Comparison of ENCODE assay signal across 18 mouse cellular contexts in genomic region chr4:139822214-139823137, GRCm38 (mm10). TPM values are rescaled to one million over a fixed set of nuclear protein-coding genes. Genes with fewer than 3 reads are reported as not detected.
DNase-seq lines count a peak whose midpoint lies in the region; ATAC-seq and TF ChIP-seq lines count a peak whose summit lies in the region.
"Had no signal": no experiment of that assay in that cellular context is flagged by ENCODE, and none has a peak within 500 bp of the region (broad histone marks: within the 10 kb centered on the region; RNA-seq: fewer than 3 reads in every experiment).

No protein-coding gene starts in this region.

- H3K4me3 ChIP-seq in gastrocnemius, adult 2 months: peak overlapping the region; percentile 69
- peak overlapping the region; percentile 31; the same call in 1 of the 2 replicates for H3K4me3 ChIP-seq in embryonic facial prominence, embryonic 12.5 days
- H3K4me3 ChIP-seq in limb, embryonic 12.5 days (replicated peaks): peak overlapping the region; percentile 30; the same call in 1 of the 2 replicates
- H3K4me3 ChIP-seq in myocyte: no peak overlapping the region
- H3K4me3 ChIP-seq in kidney, embryonic 14.5 days (ENCODE audit: low read length): no peak overlapping the region

- peak overlapping the region; percentile 48 for H3K4me2 ChIP-seq in embryonic facial prominence, embryonic 12.5 days (replicated peaks)
- H3K4me2 ChIP-seq in limb, embryonic 12.5 days: 0 out of 2 replicates have a peak overlapping the region, but pooled peaks have one; percentile 48
- H3K4me2 ChIP-seq in myocyte (ENCODE audit: low read depth): peak overlapping the region; percentile 52
- H3K4me2 ChIP-seq in kidney, embryonic 14.5 days (replicated peaks; ENCODE audit: low read depth, low read length): no peak overlapping the region

- H3ac ChIP-seq in myocyte (ENCODE audit: control insufficient read depth, insufficient read length): no peak overlapping the region

- no peaks in the 10 kb centered on the region for H3K79me2 ChIP-seq in myocyte (ENCODE audit: control insufficient read depth, insufficient read depth)

- H3K4me1 ChIP-seq in embryonic facial prominence, embryonic 12.5 days: peaks cover 39% of the 10 kb centered on the region
- peaks cover 58% of the 10 kb centered on the region for H3K4me1 ChIP-seq in limb, embryonic 12.5 days (replicated peaks)
- H3K4me1 ChIP-seq in kidney, embryonic 14.5 days (ENCODE audit: control insufficient read depth, insufficient read depth, low read length): 0 out of 2 replicates have a peak, but pooled peaks cover 3% of the 10 kb centered on the region

- ATAC-seq in embryonic facial prominence, embryonic 12.5 days (ENCODE audit: insufficient number of reproducible peaks, insufficient read depth, low FRiP score, low TSS enrichment): no peak
- no peak for ATAC-seq in limb, embryonic 12.5 days (ENCODE audit: insufficient number of reproducible peaks, insufficient read depth, low FRiP score, low TSS enrichment, low read depth)
- no peak for ATAC-seq in kidney, embryonic 14.5 days (ENCODE audit: low FRiP score, low TSS enrichment)

- H3K27me3 ChIP-seq in embryonic facial prominence, embryonic 12.5 days: peaks cover 98% of the 10 kb centered on the region
- peaks cover 100% of the 10 kb centered on the region for H3K27me3 ChIP-seq in limb, embryonic 12.5 days
- H3K27me3 ChIP-seq in myocyte (ENCODE audit: control insufficient read depth, insufficient read depth, insufficient read length): peaks cover 41% of the 10 kb centered on the region
- H3K27me3 ChIP-seq in kidney, embryonic 14.5 days (ENCODE audit: control insufficient read depth, insufficient read depth, low read length): peaks cover 95% of the 10 kb centered on the region

- intact Hi-C loops in gastrocnemius, adult 2 months (cut with DNase I): no loop called here

- TF ChIP-seq CTCF in gastrocnemius, adult 2 months (IDR thresholded peaks at IDR 0.05): no peak

- peak overlapping the region; percentile 45; the same call in 1 of the 2 replicates for H3K9ac ChIP-seq in embryonic facial prominence, embryonic 12.5 days
- no peak overlapping the region for H3K9ac ChIP-seq in limb, embryonic 12.5 days (replicated peaks)
- H3K9ac ChIP-seq in kidney, embryonic 14.5 days (ENCODE audit: low read depth, low read length): no peak overlapping the region
- H3K9ac ChIP-seq: liver, embryonic 14.5 days had no signal

- H3K27ac ChIP-seq in gastrocnemius, adult 2 months: peak overlapping the region; percentile 40
- peak overlapping the region; percentile 57; the same call in 1 of the 2 replicates for H3K27ac ChIP-seq in embryonic facial prominence, embryonic 12.5 days
- no peak overlapping the region for H3K27ac ChIP-seq in limb, embryonic 12.5 days
- H3K27ac ChIP-seq in kidney, embryonic 14.5 days (ENCODE audit: low read depth, low read length): no peak overlapping the region
- H3K27ac ChIP-seq: kidney, postnatal 0 days; liver, embryonic 14.5 days had no signal

- DNase-seq in gastrocnemius, adult 2 months: no peak
- no peak for DNase-seq in gastrocnemius, postnatal 10 days
- DNase-seq in spleen, adult 18-20 months: no peak
- DNase-seq in urinary bladder, postnatal 25 days (ENCODE audit: low spot score): no peak
- DNase-seq: B cell, adult 2 months; heart, adult 18-20 months; heart, postnatal 36 days; lung, postnatal 36 days; right cerebral cortex, postnatal 25 days had no signal

- H3K9me3 ChIP-seq in embryonic facial prominence, embryonic 12.5 days: no peaks in the 10 kb centered on the region
- no peaks in the 10 kb centered on the region for H3K9me3 ChIP-seq in limb, embryonic 12.5 days
- no peaks in the 10 kb centered on the region for H3K9me3 ChIP-seq in kidney, embryonic 14.5 days (ENCODE audit: control insufficient read depth, low read length)

- H3K36me3 ChIP-seq in embryonic facial prominence, embryonic 12.5 days: no peaks in the 10 kb centered on the region
- no peaks in the 10 kb centered on the region for H3K36me3 ChIP-seq in limb, embryonic 12.5 days
- no peaks in the 10 kb centered on the region for H3K36me3 ChIP-seq in myocyte (ENCODE audit: control insufficient read depth, insufficient read depth)
- no peaks in the 10 kb centered on the region for H3K36me3 ChIP-seq in kidney, embryonic 14.5 days (ENCODE audit: control insufficient read depth, insufficient read depth, low read length)

- WGBS in embryonic facial prominence, embryonic 12.5 days: under 1% methylated on average over 28 of the region's 28 CpGs
- WGBS in limb, embryonic 12.5 days: 2% methylated on average over 28 of the region's 28 CpGs
- 1% methylated on average over 28 of the region's 28 CpGs for WGBS in kidney, embryonic 14.5 days

- TF ChIP-seq POLR2A in myocyte (IDR thresholded peaks at IDR 0.05; ENCODE audit: insufficient read length, low read depth): no peak

TF ChIP-seq in myocyte, 11 proteins besides CTCF, POLR2A, EP300 and RAD21:
- TF ChIP-seq MAX (IDR thresholded peaks at IDR 0.05; ENCODE audit: low read depth): no peak
- no peak for TF ChIP-seq USF1 (IDR thresholded peaks at IDR 0.05; ENCODE audit: low read depth)
- no peak for TF ChIP-seq MYOG (IDR thresholded peaks at IDR 0.05; ENCODE audit: control insufficient read depth in 1 of 3, insufficient read depth in 1 of 3, insufficient read length in 2 of 3, low read depth in 2 of 3)
- no peak for TF ChIP-seq CEBPB (IDR thresholded peaks at IDR 0.05; ENCODE audit: insufficient read depth, poor library complexity, severe bottlenecking)
- no peak for TF ChIP-seq SRF (IDR thresholded peaks at IDR 0.05; ENCODE audit: control insufficient read depth, insufficient read length, low read depth)
- TF ChIP-seq TCF3 (IDR thresholded peaks at IDR 0.05; ENCODE audit: insufficient read length, low read depth): no peak
- no peak for TF ChIP-seq E2F4 (IDR thresholded peaks at IDR 0.05; ENCODE audit: insufficient read depth)
- no peak for TF ChIP-seq POLR2AphosphoS2 (IDR thresholded peaks at IDR 0.05; ENCODE audit: insufficient read length, low read depth)
- TF ChIP-seq REST (IDR thresholded peaks at IDR 0.05; ENCODE audit: insufficient read depth, insufficient read length): no peak

RNA-seq across cellular contexts. Expression of gene Pax7, which starts 10.9 kb away (rescaled TPM):
- total RNA-seq in gastrocnemius, adult 2 months (2021): 1 to 10 TPM; 1.8 to 1.9 TPM
- total RNA-seq in gastrocnemius, postnatal 10 days (2021): 10 to 100 TPM in 1 of 2 experiments, 1 to 10 TPM in 1; 8.3 to 11.3 TPM
- polyA plus RNA-seq in embryonic facial prominence, embryonic 12.5 days (2016; fragmentation: Nextera tagmentation; extraction: Ambion mirVana): 1.3 and 1.4 TPM in 2 replicates
- 0.40 and 0.45 TPM in 2 replicates for polyA plus RNA-seq in limb, embryonic 12.5 days (2016; fragmentation: Nextera tagmentation; extraction: Ambion mirVana)
- polyA plus RNA-seq in myocyte (2012; fragmentation: generic; extraction: Trizol): 0.37 TPM
- not detected in 2 replicates for polyA plus RNA-seq in kidney, embryonic 14.5 days (2014; fragmentation: Nextera tagmentation; extraction: Ambion mirVana)
- total RNA-seq: common myeloid progenitor, adult 5-6 weeks; heart, adult 18-20 months; heart, postnatal 36 days had no signal
- polyA plus RNA-seq: kidney, postnatal 0 days; liver, embryonic 14.5 days; stomach, embryonic 14.5 days; urinary bladder, adult 2 months had no signal

Comparison
In these comparisons a context has a peak if more than half of its experiments do, and no peak if none do; other contexts are left out.
1. H3K27ac ChIP-seq: peak in gastrocnemius, adult 2 months (single experiment) and embryonic facial prominence, embryonic 12.5 days (single experiment); none in limb, embryonic 12.5 days (single experiment) and kidney, embryonic 14.5 days (single experiment).
2. H3K4me3 ChIP-seq: peak in gastrocnemius, adult 2 months (single experiment), embryonic facial prominence, embryonic 12.5 days (single experiment) and limb, embryonic 12.5 days (single experiment); none in myocyte (single experiment) and kidney, embryonic 14.5 days (single experiment).